Mouse (Mus musculus) CH12.LX (cell line): Measurements from ENCODE around the gene Dcaf12l2. TPM values are rescaled to one million over a fixed set of nuclear protein-coding genes. Genes with fewer than 3 reads are reported as not detected.

ENCODE experiments used
- DNase-seq: peaks from one replicate; pipeline ENCODE4 v3.0.0-alpha.2; 2013; ENCODE audit errors: extremely low read depth
- H3K27ac ChIP-seq: 2 replicates; pipeline ENCODE4 v1.5.1; 2012; ENCODE audit warnings: low read depth, mild to moderate bottlenecking, control low read depth, moderate library complexity; ENCODE audit not compliant: insufficient read depth
- H3K27me3 ChIP-seq: replicated peaks from 2 replicates; pipeline ENCODE3; 2012; ENCODE audit warnings: inconsistent platforms
- H3K36me3 ChIP-seq, 2 experiments: replicated peaks in 1 of 2; 2 replicates each; pipeline versions ENCODE3 to v1.6.1; 2012; ENCODE audit warnings: inconsistent platforms in 1 of 2, low read length in 1 of 2, mild to moderate bottlenecking in 1 of 2, mixed read lengths in 1 of 2, moderate library complexity in 1 of 2; ENCODE audit not compliant: control insufficient read depth in 1 of 2, insufficient read depth in 1 of 2
- H3K4me1 ChIP-seq, 2 experiments: 2 replicates each; pipeline ENCODE4 v1.6.1; 2012; ENCODE audit warnings: inconsistent platforms in 1 of 2, moderate library complexity in 1 of 2; ENCODE audit not compliant: insufficient read depth in 2 of 2, control insufficient read depth in 1 of 2
- H3K4me2 ChIP-seq: 2 replicates; pipeline ENCODE4 v1.6.1; 2012; ENCODE audit warnings: low read depth, mild to moderate bottlenecking, control low read depth; ENCODE audit not compliant: poor library complexity, insufficient read depth, severe bottlenecking
- H3K4me3 ChIP-seq, 3 experiments: fragments of 150-350 bp in 1 of 3; sonication (generic) in 1 of 3; replicated peaks in 1 of 3; 2 replicates each; pipeline versions ENCODE3 to v1.5.1; 2011 to 2012; ENCODE audit warnings: low read depth in 2 of 3, low read length in 2 of 3, mild to moderate bottlenecking in 2 of 3, moderate library complexity in 2 of 3, control low read depth in 1 of 3, improper control_type of control experiment in 1 of 3, inconsistent platforms in 1 of 3, mixed read lengths in 1 of 3; ENCODE audit not compliant: poor library complexity in 1 of 3
- H3K79me2 ChIP-seq: replicated peaks from 2 replicates; pipeline ENCODE4 v1.6.1; 2012; ENCODE audit warnings: mild to moderate bottlenecking, moderate library complexity; ENCODE audit not compliant: control insufficient read depth, poor library complexity, insufficient read depth, severe bottlenecking; ENCODE audit errors: extremely low read depth
- H3K9ac ChIP-seq: 2 replicates; pipeline ENCODE4 v1.6.1; 2012; ENCODE audit warnings: low read depth, mild to moderate bottlenecking, control low read depth, moderate library complexity; ENCODE audit not compliant: insufficient read depth
- H3K9me3 ChIP-seq: replicated peaks from 2 replicates; pipeline ENCODE3; 2012; ENCODE audit warnings: low read length, inconsistent platforms, mixed read lengths
- CHD1 ChIP-seq: IDR thresholded peaks from 2 replicates; pipeline ENCODE4 v1.6.1; 2012; ENCODE audit warnings: low read depth, low read length, improper control_type of control experiment, inconsistent platforms
- CHD2 ChIP-seq: IDR thresholded peaks from 2 replicates; pipeline ENCODE4 v1.6.1; 2011; ENCODE audit warnings: low read length, improper control_type of control experiment
- CTCF ChIP-seq, 2 experiments: IDR thresholded peaks in 1 of 2; conservative IDR thresholded peaks in 1 of 2; 2 replicates each; pipeline ENCODE4 v1.5.1; 2011 to 2012; ENCODE audit warnings: low read depth in 2 of 2, low read length in 2 of 2, improper control_type of control experiment in 1 of 2, inconsistent platforms in 1 of 2, mild to moderate bottlenecking in 1 of 2, moderate library complexity in 1 of 2
- E2F4 ChIP-seq: IDR thresholded peaks from 2 replicates; pipeline ENCODE4 v1.6.1; 2011; ENCODE audit warnings: low read depth, low read length, improper control_type of control experiment; ENCODE audit not compliant: insufficient replicate concordance
- ELF1 ChIP-seq: IDR thresholded peaks from 2 replicates; pipeline ENCODE4 v1.6.1; 2014; ENCODE audit warnings: low read depth, mild to moderate bottlenecking, inconsistent platforms, low read length, improper control_type of control experiment
- EP300 ChIP-seq: IDR thresholded peaks from 2 replicates; pipeline ENCODE4 v1.6.1; 2011; ENCODE audit warnings: low read length, improper control_type of control experiment
- GABPA ChIP-seq: IDR thresholded peaks from 2 replicates; pipeline ENCODE4 v1.6.1; 2012; ENCODE audit warnings: low read depth, low read length, improper control_type of control experiment, inconsistent platforms; ENCODE audit not compliant: insufficient replicate concordance
- KAT2A ChIP-seq: IDR thresholded peaks from 2 replicates; pipeline ENCODE4 v1.6.1; 2012; ENCODE audit warnings: low read length, improper control_type of control experiment, inconsistent platforms; ENCODE audit not compliant: insufficient replicate concordance
- MAX ChIP-seq: IDR thresholded peaks from 2 replicates; pipeline ENCODE4 v1.6.1; 2011; ENCODE audit warnings: low read length, improper control_type of control experiment
- MEF2A ChIP-seq: IDR thresholded peaks from 2 replicates; pipeline ENCODE4 v1.6.1; 2014; ENCODE audit warnings: low read depth, mild to moderate bottlenecking, inconsistent platforms, low read length, improper control_type of control experiment, borderline replicate concordance
- MXI1 ChIP-seq: IDR thresholded peaks from 2 replicates; pipeline ENCODE4 v1.6.1; 2011; ENCODE audit warnings: mild to moderate bottlenecking, low read depth, low read length, improper control_type of control experiment
- NELFE ChIP-seq: IDR thresholded peaks from 2 replicates; pipeline ENCODE4 v1.6.1; 2011; ENCODE audit warnings: low read depth, low read length, improper control_type of control experiment
- NRF1 ChIP-seq: IDR thresholded peaks from 2 replicates; pipeline ENCODE4 v1.6.1; 2014; ENCODE audit warnings: low read depth, mild to moderate bottlenecking, inconsistent platforms, low read length, improper control_type of control experiment, moderate library complexity
- PAX5 ChIP-seq: IDR thresholded peaks from 2 replicates; pipeline ENCODE4 v1.6.1; 2012; ENCODE audit warnings: low read length, inconsistent platforms, mixed read lengths
- POLR2A ChIP-seq: IDR thresholded peaks from 2 replicates; pipeline ENCODE4 v1.6.1; 2011; ENCODE audit warnings: low read depth, mild to moderate bottlenecking, improper control_type of control experiment, low read length
- RAD21 ChIP-seq: IDR thresholded peaks from 2 replicates; pipeline ENCODE4 v1.6.1; 2011; ENCODE audit warnings: low read depth, mild to moderate bottlenecking, low read length, improper control_type of control experiment, moderate library complexity
- SIN3A ChIP-seq: IDR thresholded peaks from 2 replicates; pipeline ENCODE4 v1.6.1; 2012; ENCODE audit warnings: low read length, improper control_type of control experiment, inconsistent platforms
- SMC3 ChIP-seq: IDR thresholded peaks from 2 replicates; pipeline ENCODE4 v1.6.1; 2011; ENCODE audit warnings: low read depth, low read length, improper control_type of control experiment
- TCF12 ChIP-seq: IDR thresholded peaks from 2 replicates; pipeline ENCODE4 v1.6.1; 2014; ENCODE audit warnings: low read depth, mild to moderate bottlenecking, inconsistent platforms, low read length, improper control_type of control experiment
- ZKSCAN1 ChIP-seq: IDR thresholded peaks from 2 replicates; pipeline ENCODE4 v1.6.1; 2012; ENCODE audit warnings: low read depth, inconsistent platforms, low read length, improper control_type of control experiment, borderline replicate concordance
- ZNF384 ChIP-seq: IDR thresholded peaks from 2 replicates; pipeline ENCODE4 v1.6.1; 2012; ENCODE audit warnings: low read depth, low read length, improper control_type of control experiment, inconsistent platforms
- dilution Hi-C: fragments of 300-500 bp; cut with MboI; formaldehyde crosslinking; loops from 2 replicates; pipeline ENCODE4 v1.14.3; 2020; ENCODE audit warnings: low sequenced_read_pairs; ENCODE audit not compliant: extremely low pct_unique_long_range_greater_than_20kb, extremely low pct_ligation_motif_present
- in situ Hi-C: fragments of 300-500 bp; cut with MboI; formaldehyde crosslinking; loops from 3 replicates; pipeline ENCODE4 v1.14.3; 2019; ENCODE audit warnings: low sequenced_read_pairs, low pct_ligation_motif_present, low pct_unique_long_range_greater_than_20kb, mixed read lengths
- polyA plus RNA-seq: library from polyadenylated mRNA; unstranded; fragments of >175 nt; gene quantifications from 2 replicates; pipeline ENCODE4 v1.2.1, GENCODE M21; 2012; ENCODE audit warnings: low read depth; ENCODE audit not compliant: insufficient read length
- total RNA-seq, 2 experiments: library from RNA; depleted of rRNA; stranded (reverse); fragments of 300-350 nt in 1 of 2; fragments of >200 nt in 1 of 2; gene quantifications; 2 replicates each; pipeline ENCODE4 v1.2.3; 2012 to 2014

Gene Dcaf12l2
- not detected in 2 replicates for total RNA-seq (2012; rRNA removed)
- not detected in 2 replicates for total RNA-seq (2014; rRNA removed)
- not detected in 2 replicates for polyA plus RNA-seq

DNA sequence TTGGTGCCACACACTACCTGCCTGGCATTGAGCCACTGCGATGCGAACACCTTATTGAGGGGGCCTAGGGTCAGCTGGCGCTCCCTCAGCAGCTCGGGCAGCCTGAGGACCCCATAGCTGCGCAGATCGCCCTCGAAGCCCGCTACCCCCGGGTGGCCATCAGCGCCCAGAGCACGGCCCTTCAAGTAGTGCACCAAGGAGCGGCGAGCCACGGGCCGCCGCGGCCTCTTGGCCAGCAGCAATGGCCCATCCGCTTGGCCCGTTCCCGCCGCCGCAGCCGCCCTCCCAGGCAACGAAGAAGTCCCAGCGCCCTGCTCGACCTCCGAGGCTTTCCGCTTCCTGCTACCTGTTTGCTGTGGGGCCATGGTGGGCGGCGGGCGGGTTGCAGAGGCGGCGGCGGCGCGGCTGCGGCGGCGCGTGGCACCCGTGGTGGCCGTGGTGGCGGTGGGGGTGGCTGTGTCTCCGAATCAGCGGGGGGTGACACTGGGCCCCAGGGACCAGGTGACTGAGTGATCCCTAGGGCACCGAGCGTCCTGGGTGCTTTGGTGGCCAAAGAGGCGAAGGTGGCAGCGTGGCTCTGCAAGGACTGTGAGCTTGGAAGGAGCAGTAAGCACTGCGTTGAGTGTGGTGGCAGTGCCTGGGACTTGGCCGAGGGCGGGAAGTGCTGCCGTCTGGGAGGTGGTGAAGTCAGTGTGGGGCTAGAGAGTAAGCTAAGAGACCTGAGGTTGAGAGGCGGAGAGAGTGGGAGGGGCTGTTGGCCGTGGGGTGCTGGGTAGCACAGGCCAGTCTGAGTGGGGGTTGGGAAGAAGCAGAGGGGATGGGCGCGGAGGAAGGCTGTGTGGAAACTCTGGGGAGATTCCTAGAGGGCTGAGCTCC lies at the start of gene Dcaf12l2:
TSS of gene Dcaf12l2 (minus strand) at position 697 of the 876 bp plus-strand sequence.
- DNase-seq: no peak
- Histone ChIP-seq H3K4me1 (no peaks in the 10 kb centered on the region), H3K36me3 (no peaks in the 10 kb centered on the region), H3K9ac (no peak within 1 kb of the TSS), H3K79me2 (no peaks in the 10 kb centered on the region), H3K27ac (no peak within 1 kb of the TSS), H3K27me3 (no peaks in the 10 kb centered on the region), H3K4me3 (no peak within 1 kb of the TSS), H3K4me2 (no peak within 1 kb of the TSS), H3K9me3 (peaks cover 18% of the 10 kb centered on the region)
- in situ Hi-C loops: no loop called here
- TF ChIP-seq TCF12 (no peak), RAD21 (no peak), NRF1 (no peak), MAX (no peak), MEF2A (no peak), PAX5 (no peak), SIN3A (no peak), CHD1 (no peak), ZKSCAN1 (no peak), EP300 (no peak), E2F4 (no peak), POLR2A (no peak), CHD2 (no peak), CTCF (conservative IDR thresholded peaks at IDR 0.05 in 1 of 2, IDR thresholded peaks at IDR 0.05 in 1 of 2; ENCODE audit: low read depth in 2 of 2, low read length in 2 of 2) (no peak), GABPA (no peak)
- dilution Hi-C loops: no loop called here

GRCm38 (mm10) chrX:44367280-44367645 lies 879 bp downstream of the Dcaf12l2 start:
- Histone ChIP-seq H3K36me3 (no peaks in the 10 kb centered on the region), H3K27ac (no peak overlapping the region), H3K4me1 (no peaks in the 10 kb centered on the region), H3K9ac (no peak overlapping the region), H3K4me3 (no peak overlapping the region), H3K9me3 (peaks cover 18% of the 10 kb centered on the region), H3K27me3 (no peaks in the 10 kb centered on the region), H3K4me2 (no peak overlapping the region), H3K79me2 (no peaks in the 10 kb centered on the region)
- TF ChIP-seq ZNF384: no peak
- no peak for TF ChIP-seq MEF2A
- TF ChIP-seq SMC3: no peak
- no peak for TF ChIP-seq MXI1
- TF ChIP-seq NELFE: no peak
- TF ChIP-seq CHD2: no peak
- no peak for TF ChIP-seq NRF1
- TF ChIP-seq ELF1: no peak
- no peak for TF ChIP-seq KAT2A
- no peak for TF ChIP-seq ZKSCAN1
- in situ Hi-C loops (no loop called here), dilution Hi-C loops (no loop called here)
- no peak for DNase-seq
